Mouse (Mus musculus): ENCODE results near the gene Efcab2. TPM values are rescaled to one million over a fixed set of nuclear protein-coding genes. Genes with fewer than 3 reads are reported as not detected.
A peak's percentile ranks its signal among the peaks of the same experiment; 100 is the strongest.

The Efcab2 gene
- polyA plus RNA-seq, 1 experiment from 2014 or later: 6.6 TPM

- no peak for ATAC-seq (ENCODE audit: insufficient read depth, low FRiP score)
- 80% methylated on average over 6 of the region's 6 CpGs for WGBS
- H3K9ac ChIP-seq (ENCODE audit: low read length): no peak overlapping the region
- H3K9me3 ChIP-seq (replicated peaks; ENCODE audit: control insufficient read depth, low read length): no peaks in the 10 kb centered on the region; the same call in 1 of the 2 replicates
- H3K4me3 ChIP-seq (replicated peaks; ENCODE audit: low read length): no peak overlapping the region
- no peak overlapping the region for H3K27ac ChIP-seq (ENCODE audit: low read length)
- H3K27me3 ChIP-seq (ENCODE audit: control insufficient read depth, insufficient read depth, low read length): no peaks in the 10 kb centered on the region
- H3K4me2 ChIP-seq (ENCODE audit: low read depth, low read length): no peak overlapping the region
- H3K4me1 ChIP-seq (ENCODE audit: control insufficient read depth, insufficient read depth, low read length): no peaks in the 10 kb centered on the region
- no peaks in the 10 kb centered on the region for H3K36me3 ChIP-seq (ENCODE audit: control insufficient read depth, insufficient read depth, low read length)
These were observed 10.8 kb upstream of the Efcab2 start for GRCm38 (mm10) chr1:178395091-178395490.

GRCm38 (mm10) chr1:178396383-178396782 is 9.5 kb upstream of the Efcab2 start:
- ATAC-seq (ENCODE audit: insufficient read depth, low FRiP score): peak; percentile 60; the same call in 1 of the 2 replicates
- 49% methylated on average over 4 of the region's 4 CpGs for WGBS
- Histone ChIP-seq H3K36me3 (ENCODE audit: control insufficient read depth, insufficient read depth, low read length) (no peaks in the 10 kb centered on the region), H3K27me3 (ENCODE audit: control insufficient read depth, insufficient read depth, low read length) (no peaks in the 10 kb centered on the region), H3K9ac (ENCODE audit: low read length) (no peak overlapping the region), H3K4me1 (ENCODE audit: control insufficient read depth, insufficient read depth, low read length) (no peaks in the 10 kb centered on the region), H3K4me2 (ENCODE audit: low read depth, low read length) (no peak overlapping the region), H3K4me3 (replicated peaks; ENCODE audit: low read length) (no peak overlapping the region), H3K9me3 (replicated peaks; ENCODE audit: control insufficient read depth, low read length) (no peaks in the 10 kb centered on the region; the same call in 1 of the 2 replicates), H3K27ac (ENCODE audit: low read length) (no peak overlapping the region)

GRCm38 (mm10) chr1:178399879-178400278 is 6.0 kb upstream of the Efcab2 start:
- Histone ChIP-seq H3K27ac (ENCODE audit: low read length) (no peak overlapping the region), H3K27me3 (ENCODE audit: control insufficient read depth, insufficient read depth, low read length) (no peaks in the 10 kb centered on the region), H3K9me3 (replicated peaks; ENCODE audit: control insufficient read depth, low read length) (no peaks in the 10 kb centered on the region; the same call in 1 of the 2 replicates), H3K36me3 (ENCODE audit: control insufficient read depth, insufficient read depth, low read length) (no peaks in the 10 kb centered on the region), H3K4me3 (replicated peaks; ENCODE audit: low read length) (no peak overlapping the region), H3K4me2 (ENCODE audit: low read depth, low read length) (no peak overlapping the region), H3K9ac (ENCODE audit: low read length) (no peak overlapping the region), H3K4me1 (ENCODE audit: control insufficient read depth, insufficient read depth, low read length) (no peaks in the 10 kb centered on the region)
- no peak for ATAC-seq (ENCODE audit: insufficient read depth, low FRiP score)
- 87% methylated on average over 6 of the region's 6 CpGs for WGBS

DNA sequence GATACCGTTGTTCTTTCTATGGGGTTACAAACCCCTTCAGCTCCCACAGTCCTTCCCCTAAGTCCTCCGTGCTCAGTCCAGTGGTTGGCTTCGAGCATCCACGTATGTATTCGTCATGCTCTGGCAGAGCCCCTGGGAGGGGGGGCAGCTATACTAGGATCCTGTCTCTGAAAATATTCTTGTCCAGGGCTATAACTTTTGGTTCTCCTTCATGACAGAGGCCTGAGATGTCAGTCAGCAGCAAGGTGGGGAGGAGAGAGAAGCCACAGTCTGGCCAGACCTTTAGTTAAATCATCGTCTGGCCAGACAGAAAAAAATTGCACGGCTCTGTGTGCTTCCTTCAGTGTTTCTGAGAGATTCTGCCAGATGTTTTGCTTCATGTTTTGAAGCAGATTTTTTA is 5.2 kb upstream of the Efcab2 start:
- Histone ChIP-seq H3K4me3 (replicated peaks; ENCODE audit: low read length) (no peak overlapping the region), H3K4me1 (ENCODE audit: control insufficient read depth, insufficient read depth, low read length) (no peaks in the 10 kb centered on the region), H3K27me3 (ENCODE audit: control insufficient read depth, insufficient read depth, low read length) (no peaks in the 10 kb centered on the region), H3K27ac (ENCODE audit: low read length) (no peak overlapping the region), H3K9me3 (replicated peaks; ENCODE audit: control insufficient read depth, low read length) (no peaks in the 10 kb centered on the region; the same call in 1 of the 2 replicates), H3K4me2 (ENCODE audit: low read depth, low read length) (no peak overlapping the region), H3K36me3 (ENCODE audit: control insufficient read depth, insufficient read depth, low read length) (no peaks in the 10 kb centered on the region), H3K9ac (ENCODE audit: low read length) (peak overlapping the region; percentile 19; the same call in 1 of the 2 replicates)
- ATAC-seq (ENCODE audit: insufficient read depth, low FRiP score): no peak
- WGBS: 49% methylated on average over 7 of the region's 7 CpGs

GRCm38 (mm10) chr1:178401960-178402359 is 3.9 kb upstream of the Efcab2 start:
- H3K36me3 ChIP-seq (ENCODE audit: control insufficient read depth, insufficient read depth, low read length): no peaks in the 10 kb centered on the region
- no peak for ATAC-seq (ENCODE audit: insufficient read depth, low FRiP score)
- H3K9ac ChIP-seq (ENCODE audit: low read length): no peak overlapping the region
- H3K27ac ChIP-seq (ENCODE audit: low read length): no peak overlapping the region
- H3K4me2 ChIP-seq (ENCODE audit: low read depth, low read length): no peak overlapping the region
- no peaks in the 10 kb centered on the region for H3K27me3 ChIP-seq (ENCODE audit: control insufficient read depth, insufficient read depth, low read length)
- no peaks in the 10 kb centered on the region for H3K4me1 ChIP-seq (ENCODE audit: control insufficient read depth, insufficient read depth, low read length)
- 83% methylated on average over 6 of the region's 6 CpGs for WGBS
- no peak overlapping the region for H3K4me3 ChIP-seq (replicated peaks; ENCODE audit: low read length)
- H3K9me3 ChIP-seq (replicated peaks; ENCODE audit: control insufficient read depth, low read length): no peaks in the 10 kb centered on the region; the same call in 1 of the 2 replicates

GRCm38 (mm10) chr1:178405445-178405911 is 407 bp upstream of the Efcab2 start:
- Histone ChIP-seq H3K9me3 (replicated peaks; ENCODE audit: control insufficient read depth, low read length) (no peaks in the 10 kb centered on the region), H3K9ac (ENCODE audit: low read length) (peak overlapping the region; percentile 98), H3K4me1 (ENCODE audit: control insufficient read depth, insufficient read depth, low read length) (no peaks in the 10 kb centered on the region), H3K4me2 (ENCODE audit: low read depth, low read length) (peak overlapping the region; percentile 69), H3K27me3 (ENCODE audit: control insufficient read depth, insufficient read depth, low read length) (no peaks in the 10 kb centered on the region), H3K4me3 (replicated peaks; ENCODE audit: low read length) (peak overlapping the region; percentile 81), H3K36me3 (ENCODE audit: control insufficient read depth, insufficient read depth, low read length) (no peaks in the 10 kb centered on the region), H3K27ac (ENCODE audit: low read length) (peak overlapping the region; percentile 100)
- under 1% methylated on average over 23 of the region's 23 CpGs for WGBS
- peak; percentile 79 for ATAC-seq (ENCODE audit: insufficient read depth, low FRiP score)

DNA sequence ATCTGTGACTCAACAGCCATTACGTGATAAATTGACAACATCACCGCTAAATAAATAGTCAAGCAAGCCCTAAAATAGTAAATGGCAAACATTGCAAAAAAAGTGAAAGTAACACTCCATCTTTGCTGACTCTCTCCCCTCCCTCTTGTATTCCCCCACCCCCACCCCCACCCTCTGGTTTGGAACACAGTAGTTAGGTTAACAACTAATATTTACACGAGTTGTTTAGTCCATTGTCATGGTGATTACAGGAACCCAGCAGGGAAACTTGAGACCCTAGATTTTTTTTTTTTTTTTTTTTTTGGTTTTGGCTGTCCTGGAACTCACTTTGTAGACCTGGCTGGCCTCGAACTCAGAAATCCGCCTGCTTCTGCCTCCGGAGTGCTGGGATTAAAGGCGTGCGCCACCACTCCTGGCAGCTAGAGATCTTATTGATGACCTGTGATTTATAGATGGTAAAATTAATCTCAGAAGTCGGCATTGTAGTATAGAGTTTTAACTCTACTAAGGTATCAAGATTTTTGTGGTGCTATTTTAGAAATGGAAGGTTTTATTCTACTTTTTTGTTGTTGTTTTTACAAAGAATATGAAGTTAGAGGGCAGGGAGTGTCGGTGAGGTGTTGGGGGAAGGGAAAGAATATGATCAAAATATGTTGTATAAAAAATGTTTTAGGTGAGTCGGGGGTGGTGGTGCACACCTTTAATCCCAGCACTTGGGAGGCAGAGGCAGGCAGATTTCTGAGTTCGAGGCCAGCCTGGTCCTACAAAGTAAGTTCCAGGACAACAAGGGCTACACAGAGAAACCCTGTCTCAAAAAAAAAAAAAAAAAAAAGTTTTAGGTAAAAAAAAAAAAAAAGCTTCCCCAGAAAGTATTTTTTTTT is 1.1 kb downstream of the Efcab2 start:
- peak; percentile 8 for ATAC-seq (ENCODE audit: insufficient read depth, low FRiP score)
- no peaks in the 10 kb centered on the region for H3K27me3 ChIP-seq (ENCODE audit: control insufficient read depth, insufficient read depth, low read length)
- H3K27ac ChIP-seq (ENCODE audit: low read length): peak overlapping the region; percentile 100
- H3K36me3 ChIP-seq (ENCODE audit: control insufficient read depth, insufficient read depth, low read length): no peaks in the 10 kb centered on the region
- 53% methylated on average over 12 of the region's 12 CpGs for WGBS
- H3K4me2 ChIP-seq (ENCODE audit: low read depth, low read length): peak overlapping the region; percentile 69
- peak overlapping the region; percentile 98 for H3K9ac ChIP-seq (ENCODE audit: low read length)
- H3K4me3 ChIP-seq (replicated peaks; ENCODE audit: low read length): peak overlapping the region; percentile 81
- H3K4me1 ChIP-seq (ENCODE audit: control insufficient read depth, insufficient read depth, low read length): no peaks in the 10 kb centered on the region
- no peaks in the 10 kb centered on the region for H3K9me3 ChIP-seq (replicated peaks; ENCODE audit: control insufficient read depth, low read length)

GRCm38 (mm10) chr1:178407651-178408050 is 1.8 kb downstream of the Efcab2 start:
- Histone ChIP-seq H3K27ac (ENCODE audit: low read length) (no peak overlapping the region), H3K36me3 (ENCODE audit: control insufficient read depth, insufficient read depth, low read length) (no peaks in the 10 kb centered on the region), H3K27me3 (ENCODE audit: control insufficient read depth, insufficient read depth, low read length) (no peaks in the 10 kb centered on the region), H3K4me1 (ENCODE audit: control insufficient read depth, insufficient read depth, low read length) (no peaks in the 10 kb centered on the region), H3K9me3 (replicated peaks; ENCODE audit: control insufficient read depth, low read length) (no peaks in the 10 kb centered on the region), H3K4me3 (replicated peaks; ENCODE audit: low read length) (no peak overlapping the region), H3K9ac (ENCODE audit: low read length) (no peak overlapping the region), H3K4me2 (ENCODE audit: low read depth, low read length) (no peak overlapping the region)
- ATAC-seq (ENCODE audit: insufficient read depth, low FRiP score): no peak
- 63% methylated on average over 2 of the region's 2 CpGs for WGBS

DNA sequence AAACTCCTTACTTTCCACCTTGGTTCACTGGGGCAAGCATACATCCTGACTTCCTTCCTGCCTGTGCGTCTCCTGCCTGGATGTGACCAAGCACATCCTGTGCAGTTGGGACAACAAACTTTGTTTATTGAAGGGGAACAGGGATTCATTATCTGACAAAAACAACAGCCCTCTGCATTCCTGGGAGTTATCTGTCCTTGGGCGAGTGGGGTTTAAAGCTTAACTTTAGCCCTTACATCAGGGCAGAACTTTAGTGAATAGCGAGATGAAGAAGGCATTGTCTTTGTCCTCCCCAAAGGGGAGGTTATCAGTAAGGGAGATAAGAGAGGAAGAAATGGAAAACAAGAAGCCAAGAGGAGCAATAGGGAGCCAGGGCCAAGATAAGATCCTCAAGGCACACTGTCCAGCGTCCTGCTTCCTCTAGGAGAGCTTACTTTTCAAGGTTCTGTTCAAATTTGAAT is 3.0 kb downstream of the Efcab2 start:
- no peak overlapping the region for H3K4me2 ChIP-seq (ENCODE audit: low read depth, low read length)
- no peaks in the 10 kb centered on the region for H3K36me3 ChIP-seq (ENCODE audit: control insufficient read depth, insufficient read depth, low read length)
- no peak for ATAC-seq (ENCODE audit: insufficient read depth, low FRiP score)
- H3K9ac ChIP-seq (ENCODE audit: low read length): no peak overlapping the region
- 47% methylated on average over 4 of the region's 4 CpGs for WGBS
- H3K4me1 ChIP-seq (ENCODE audit: control insufficient read depth, insufficient read depth, low read length): no peaks in the 10 kb centered on the region
- H3K4me3 ChIP-seq (replicated peaks; ENCODE audit: low read length): no peak overlapping the region
- H3K27me3 ChIP-seq (ENCODE audit: control insufficient read depth, insufficient read depth, low read length): no peaks in the 10 kb centered on the region
- no peak overlapping the region for H3K27ac ChIP-seq (ENCODE audit: low read length)
- no peaks in the 10 kb centered on the region for H3K9me3 ChIP-seq (replicated peaks; ENCODE audit: control insufficient read depth, low read length)

Measured in stomach, embryonic 16.5 days (tissue).